Mouse (Mus musculus): ENCODE measurements around the gene Kcnn1. TPM values are rescaled to one million over a fixed set of nuclear protein-coding genes. Genes with fewer than 3 reads are reported as not detected.
"Not testable (repeated sequence)": the region's sequence is repeated elsewhere in the genome, so short reads cannot be mapped to it uniquely, and the experiment has no call there.

Kcnn1 gene
- polyA plus RNA-seq, 1 experiment from 2014 or later, result 12.2 TPM

DNA sequence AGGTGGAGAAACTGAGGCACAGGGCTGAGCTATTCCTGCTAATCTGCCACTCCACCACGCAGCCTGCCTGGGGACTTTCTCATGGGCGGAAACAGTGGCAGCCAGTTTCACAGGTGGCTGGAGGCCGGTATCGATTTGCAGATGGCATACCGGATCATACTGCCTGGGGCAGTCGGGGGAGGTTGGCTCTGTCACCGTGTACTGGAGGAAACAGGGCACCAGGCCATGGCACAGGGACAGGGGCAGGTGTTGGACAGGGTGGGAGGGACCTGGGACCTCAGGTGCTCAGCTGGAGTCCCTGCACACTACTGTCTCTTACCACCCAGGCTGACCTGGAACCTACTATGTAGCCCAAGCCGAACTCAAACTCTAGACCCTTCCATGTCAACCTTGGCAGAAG lies 37.2 kb downstream of the Kcnn1 start:
- H3K27me3 ChIP-seq (ENCODE audit: control insufficient read depth, insufficient read depth, low read length), result peaks cover 2% of the 10 kb centered on the region; the same call in 1 of the 2 replicates
- H3K4me2 ChIP-seq (replicated peaks; ENCODE audit: low read depth, low read length), result no peak overlapping the region
- no peak overlapping the region for H3K27ac ChIP-seq (ENCODE audit: low read depth, low read length)
- no peak overlapping the region for H3K9ac ChIP-seq (ENCODE audit: low read depth, low read length)
- no peaks in the 10 kb centered on the region for H3K4me1 ChIP-seq (replicated peaks; ENCODE audit: control insufficient read depth, insufficient read depth, low read length)
- H3K36me3 ChIP-seq (ENCODE audit: control insufficient read depth, insufficient read depth, low read length), result no peaks in the 10 kb centered on the region
- WGBS, result 90% methylated on average over 8 of the region's 8 CpGs
- no peak overlapping the region for H3K4me3 ChIP-seq (ENCODE audit: low read depth, low read length)
- H3K9me3 ChIP-seq (ENCODE audit: control insufficient read depth, low read length), result no peaks in the 10 kb centered on the region
- ATAC-seq (ENCODE audit: low FRiP score), result no peak
- DNase-seq (ENCODE audit: low spot score), result no peak

- Histone ChIP-seq H3K9ac (ENCODE audit: low read depth, low read length) (no peak overlapping the region), H3K4me3 (ENCODE audit: low read depth, low read length) (no peak overlapping the region), H3K27me3 (ENCODE audit: control insufficient read depth, insufficient read depth, low read length) (peaks cover 7% of the 10 kb centered on the region; the same call in 1 of the 2 replicates), H3K4me1 (replicated peaks; ENCODE audit: control insufficient read depth, insufficient read depth, low read length) (no peaks in the 10 kb centered on the region), H3K9me3 (ENCODE audit: control insufficient read depth, low read length) (no peaks in the 10 kb centered on the region), H3K27ac (ENCODE audit: low read depth, low read length) (no peak overlapping the region), H3K4me2 (replicated peaks; ENCODE audit: low read depth, low read length) (no peak overlapping the region), H3K36me3 (ENCODE audit: control insufficient read depth, insufficient read depth, low read length) (no peaks in the 10 kb centered on the region)
- WGBS, result 85% methylated on average over 7 of the region's 7 CpGs
- ATAC-seq (ENCODE audit: low FRiP score) (no peak), DNase-seq (ENCODE audit: low spot score) (no peak)
These were observed 39.3 kb downstream of the Kcnn1 start for GRCm38 (mm10) chr8:70823802-70824201.

GRCm38 (mm10) chr8:70822594-70822993 lies 40.5 kb downstream of the Kcnn1 start:
- WGBS, result 78% methylated on average over 3 of the region's 3 CpGs
- not testable (repeated sequence) for H3K36me3 ChIP-seq (ENCODE audit: control insufficient read depth, insufficient read depth, low read length); DNase-seq (ENCODE audit: low spot score); H3K4me1 ChIP-seq (replicated peaks; ENCODE audit: control insufficient read depth, insufficient read depth, low read length); H3K27ac ChIP-seq (ENCODE audit: low read depth, low read length); H3K4me3 ChIP-seq (ENCODE audit: low read depth, low read length); ATAC-seq (ENCODE audit: low FRiP score); H3K4me2 ChIP-seq (replicated peaks; ENCODE audit: low read depth, low read length); H3K9ac ChIP-seq (ENCODE audit: low read depth, low read length); H3K27me3 ChIP-seq (ENCODE audit: control insufficient read depth, insufficient read depth, low read length); H3K9me3 ChIP-seq (ENCODE audit: control insufficient read depth, low read length)

DNA sequence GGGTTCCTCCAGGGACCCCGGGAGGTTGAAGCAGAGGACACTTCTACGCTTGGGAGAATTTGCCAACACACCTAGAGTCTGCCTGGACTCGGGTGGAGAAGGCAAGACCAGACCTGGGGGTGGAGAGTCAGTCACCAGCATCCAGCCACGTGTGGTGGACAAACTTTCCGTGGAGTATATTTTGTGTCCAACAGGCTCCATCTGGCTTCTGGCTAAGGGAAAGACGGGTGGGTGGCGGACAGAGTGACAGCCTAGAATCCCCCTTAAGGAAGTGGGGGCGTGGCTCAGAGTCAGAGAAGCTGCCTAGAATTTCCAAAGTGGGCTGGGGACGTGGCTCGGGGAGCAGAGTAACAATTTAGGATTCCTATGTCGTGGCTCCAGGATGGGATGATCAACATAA lies 41.1 kb downstream of the Kcnn1 start:
- Histone ChIP-seq H3K9me3 (ENCODE audit: control insufficient read depth, low read length) (no peaks in the 10 kb centered on the region), H3K27me3 (ENCODE audit: control insufficient read depth, insufficient read depth, low read length) (peaks cover 11% of the 10 kb centered on the region), H3K36me3 (ENCODE audit: control insufficient read depth, insufficient read depth, low read length) (no peaks in the 10 kb centered on the region), H3K9ac (ENCODE audit: low read depth, low read length) (no peak overlapping the region), H3K4me1 (replicated peaks; ENCODE audit: control insufficient read depth, insufficient read depth, low read length) (peaks cover under 1% of the 10 kb centered on the region; the same call in 1 of the 2 replicates), H3K27ac (ENCODE audit: low read depth, low read length) (no peak overlapping the region), H3K4me2 (replicated peaks; ENCODE audit: low read depth, low read length) (no peak overlapping the region), H3K4me3 (ENCODE audit: low read depth, low read length) (no peak overlapping the region)
- ATAC-seq (ENCODE audit: low FRiP score) (no peak), DNase-seq (ENCODE audit: low spot score) (no peak)
- 53% methylated on average over 11 of the region's 11 CpGs for WGBS

DNA sequence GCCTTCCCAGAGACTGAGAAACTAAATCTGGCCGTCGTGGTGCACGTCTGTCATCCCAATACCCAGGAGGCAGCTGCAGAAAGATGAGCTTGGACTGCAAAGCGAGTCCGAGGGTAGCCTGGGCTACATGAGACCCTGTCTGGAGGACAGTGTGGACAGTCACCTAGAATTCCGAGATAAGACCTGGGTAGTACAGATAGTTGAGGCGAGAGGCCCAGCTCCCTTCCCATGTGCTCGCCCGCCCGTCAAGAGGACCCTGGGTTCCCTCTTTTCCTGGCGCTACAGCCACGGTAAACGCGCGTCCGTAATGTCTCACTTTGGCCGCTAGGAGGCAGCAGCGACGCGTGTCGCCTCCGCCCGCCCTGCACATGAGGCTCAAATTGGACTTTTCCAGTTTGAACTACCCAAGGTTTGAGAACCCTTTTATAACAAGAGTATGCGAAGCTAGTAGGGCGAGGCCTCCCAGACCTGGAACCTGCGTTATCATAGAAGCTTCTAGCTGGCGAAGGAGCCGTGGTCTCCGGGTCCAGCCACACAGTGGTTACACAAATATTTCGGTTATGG lies 41.6 kb downstream of the Kcnn1 start:
- no peak overlapping the region for H3K4me2 ChIP-seq (replicated peaks; ENCODE audit: low read depth, low read length)

GRCm38 (mm10) chr8:70820101-70820935 lies 42.7 kb downstream of the Kcnn1 start:
- H3K36me3 ChIP-seq (ENCODE audit: control insufficient read depth, insufficient read depth, low read length), result no peaks in the 10 kb centered on the region
- H3K27ac ChIP-seq (ENCODE audit: low read depth, low read length), result no peak overlapping the region
- peak overlapping the region; percentile 29; the same call in 1 of the 2 replicates for H3K4me2 ChIP-seq (replicated peaks; ENCODE audit: low read depth, low read length)
- peak; percentile 75 for DNase-seq (ENCODE audit: low spot score)
- peaks cover 5% of the 10 kb centered on the region; the same call in 1 of the 2 replicates for H3K4me1 ChIP-seq (replicated peaks; ENCODE audit: control insufficient read depth, insufficient read depth, low read length)
- ATAC-seq (ENCODE audit: low FRiP score), result peak; percentile 82
- no peak overlapping the region for H3K4me3 ChIP-seq (ENCODE audit: low read depth, low read length)
- 2% methylated on average over 31 of the region's 31 CpGs for WGBS
- peaks cover 20% of the 10 kb centered on the region for H3K27me3 ChIP-seq (ENCODE audit: control insufficient read depth, insufficient read depth, low read length)
- H3K9me3 ChIP-seq (ENCODE audit: control insufficient read depth, low read length), result no peaks in the 10 kb centered on the region
- no peak overlapping the region for H3K9ac ChIP-seq (ENCODE audit: low read depth, low read length)

More for the DNA sequence above, 41.6 kb downstream of the Kcnn1 start:
- Histone ChIP-seq H3K4me1 (replicated peaks; ENCODE audit: control insufficient read depth, insufficient read depth, low read length) (peaks cover 5% of the 10 kb centered on the region; the same call in 1 of the 2 replicates), H3K36me3 (ENCODE audit: control insufficient read depth, insufficient read depth, low read length) (no peaks in the 10 kb centered on the region), H3K9ac (ENCODE audit: low read depth, low read length) (no peak overlapping the region), H3K9me3 (ENCODE audit: control insufficient read depth, low read length) (no peaks in the 10 kb centered on the region), H3K27ac (ENCODE audit: low read depth, low read length) (no peak overlapping the region), H3K27me3 (ENCODE audit: control insufficient read depth, insufficient read depth, low read length) (peaks cover 16% of the 10 kb centered on the region), H3K4me3 (ENCODE audit: low read depth, low read length) (no peak overlapping the region)
- peak; percentile 15; the same call in 1 of the 2 replicates for ATAC-seq (ENCODE audit: low FRiP score)
- 15% methylated on average over 30 of the region's 30 CpGs for WGBS
- peak; percentile 92 for DNase-seq (ENCODE audit: low spot score)

- peaks cover 20% of the 10 kb centered on the region for H3K27me3 ChIP-seq (ENCODE audit: control insufficient read depth, insufficient read depth, low read length)
- H3K9ac ChIP-seq (ENCODE audit: low read depth, low read length), result no peak overlapping the region
- H3K36me3 ChIP-seq (ENCODE audit: control insufficient read depth, insufficient read depth, low read length), result no peaks in the 10 kb centered on the region
- 10% methylated on average over 30 of the region's 30 CpGs for WGBS
- H3K4me2 ChIP-seq (replicated peaks; ENCODE audit: low read depth, low read length), result 0 out of 2 replicates have a peak overlapping the region, but pooled peaks have one; percentile 14
- DNase-seq (ENCODE audit: low spot score) (no peak), ATAC-seq (ENCODE audit: low FRiP score) (no peak)
- H3K27ac ChIP-seq (ENCODE audit: low read depth, low read length), result no peak overlapping the region
- peaks cover 5% of the 10 kb centered on the region; the same call in 1 of the 2 replicates for H3K4me1 ChIP-seq (replicated peaks; ENCODE audit: control insufficient read depth, insufficient read depth, low read length)
- H3K4me3 ChIP-seq (ENCODE audit: low read depth, low read length), result no peak overlapping the region
- no peaks in the 10 kb centered on the region for H3K9me3 ChIP-seq (ENCODE audit: control insufficient read depth, low read length)
These were observed 46.4 kb downstream of the Kcnn1 start for GRCm38 (mm10) chr8:70816679-70817078.

- Histone ChIP-seq H3K9ac (ENCODE audit: low read depth, low read length) (no peak overlapping the region), H3K36me3 (ENCODE audit: control insufficient read depth, insufficient read depth, low read length) (no peaks in the 10 kb centered on the region), H3K4me3 (ENCODE audit: low read depth, low read length) (no peak overlapping the region), H3K9me3 (ENCODE audit: control insufficient read depth, low read length) (no peaks in the 10 kb centered on the region), H3K4me2 (replicated peaks; ENCODE audit: low read depth, low read length) (no peak overlapping the region), H3K4me1 (replicated peaks; ENCODE audit: control insufficient read depth, insufficient read depth, low read length) (peaks cover 8% of the 10 kb centered on the region; the same call in 1 of the 2 replicates), H3K27ac (ENCODE audit: low read depth, low read length) (no peak overlapping the region), H3K27me3 (ENCODE audit: control insufficient read depth, insufficient read depth, low read length) (peaks cover 13% of the 10 kb centered on the region)
- 66% methylated on average over 4 of the region's 4 CpGs for WGBS
- DNase-seq (ENCODE audit: low spot score) (no peak), ATAC-seq (ENCODE audit: low FRiP score) (no peak)
These were observed 50.2 kb downstream of the Kcnn1 start for GRCm38 (mm10) chr8:70812885-70813284.

Data from hindbrain, embryonic 11.5 days (tissue).